Mouse (Mus musculus) gastrocnemius, postnatal 25 days (tissue): ENCODE data around the gene Tmem144. TPM values are rescaled to one million over a fixed set of nuclear protein-coding genes. Genes with fewer than 3 reads are reported as not detected.
"Not testable (repeated sequence)": the region's sequence is repeated elsewhere in the genome, so short reads cannot be mapped to it uniquely, and the experiment has no call there.

Source experiments
- DNase-seq: peaks from one replicate; pipeline ENCODE4 v3.0.0; 2022
- total RNA-seq, 2 experiments: library from RNA; stranded (reverse); gene quantifications; 1 replicate in 1 of 2; 2 replicates in 1 of 2; pipeline ENCODE4 v1.2.3; 2021

Tmem144 gene
- total RNA-seq, 2 experiments from 2014 or later: 1.3 to 3.4 TPM

DNA sequence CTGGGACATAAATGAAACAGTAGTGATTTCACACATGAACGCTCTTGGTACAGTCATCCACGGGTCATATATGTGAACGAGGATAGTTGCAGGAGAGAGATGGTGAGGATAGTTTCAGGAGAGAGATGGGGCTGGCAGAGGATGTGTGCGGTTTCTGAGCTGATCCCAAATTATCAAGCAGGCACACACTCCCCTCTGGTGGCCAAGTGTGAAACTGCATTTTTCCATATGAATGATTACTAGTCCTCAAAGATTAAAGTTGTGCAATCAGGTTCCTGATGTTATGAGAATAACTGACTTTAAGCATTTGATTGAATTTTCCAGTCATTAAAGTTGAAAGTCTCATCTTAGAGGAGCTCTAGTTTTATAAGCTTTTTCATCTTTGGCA lies 43.4 kb downstream of the Tmem144 start:
- DNase-seq: no peak

DNA sequence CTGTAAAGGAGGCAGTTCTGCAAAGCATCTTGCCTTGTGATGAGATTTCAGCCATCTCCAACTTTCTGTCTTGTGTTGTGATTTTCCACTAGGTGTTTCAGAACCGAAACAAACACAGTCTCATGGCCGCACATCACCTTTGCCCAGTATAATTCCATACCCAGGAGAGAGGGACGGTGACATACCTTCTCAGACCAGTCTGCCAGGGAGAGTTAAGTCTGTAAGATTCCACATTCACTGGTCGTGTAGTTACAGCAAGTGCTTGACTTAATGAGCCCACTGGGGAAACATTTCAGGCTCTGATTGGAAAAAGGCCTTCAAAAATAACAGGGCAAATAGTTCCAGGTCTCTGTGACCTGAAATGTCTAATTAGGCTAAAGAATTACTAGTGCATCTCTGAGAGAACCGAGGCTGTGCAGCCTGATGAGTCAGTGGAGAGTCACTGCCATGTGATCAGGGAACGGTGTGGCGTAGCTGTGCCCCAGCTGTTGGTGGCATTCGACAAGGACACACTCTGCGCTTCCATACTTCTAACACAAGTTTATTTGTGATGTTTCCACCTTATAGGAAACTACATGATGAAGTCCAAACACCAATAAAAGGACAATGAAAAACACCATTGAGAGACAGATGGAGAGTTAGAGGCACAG lies 43.9 kb downstream of the Tmem144 start:
- no peak for DNase-seq

DNA sequence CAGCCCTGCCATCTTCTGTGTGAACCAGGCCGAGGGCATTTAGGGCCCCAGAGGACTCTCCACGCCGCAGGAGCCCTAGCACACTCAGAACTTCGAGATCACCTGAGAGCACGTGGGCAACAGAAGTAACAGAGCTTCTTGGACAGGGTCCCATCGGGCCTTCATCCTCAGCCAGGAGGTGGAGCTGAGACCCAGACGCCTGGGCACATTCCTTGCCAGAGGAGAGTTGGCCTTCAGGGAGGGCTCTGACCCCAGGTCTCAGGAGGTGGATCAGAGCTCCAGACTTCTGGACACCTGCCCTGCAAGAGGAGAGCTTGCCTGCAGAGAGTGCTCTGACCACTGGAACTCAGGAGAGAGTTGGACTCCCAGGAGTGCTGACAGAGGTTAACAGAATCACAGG lies 51.8 kb downstream of the Tmem144 start:
- not testable (repeated sequence) for DNase-seq

DNA sequence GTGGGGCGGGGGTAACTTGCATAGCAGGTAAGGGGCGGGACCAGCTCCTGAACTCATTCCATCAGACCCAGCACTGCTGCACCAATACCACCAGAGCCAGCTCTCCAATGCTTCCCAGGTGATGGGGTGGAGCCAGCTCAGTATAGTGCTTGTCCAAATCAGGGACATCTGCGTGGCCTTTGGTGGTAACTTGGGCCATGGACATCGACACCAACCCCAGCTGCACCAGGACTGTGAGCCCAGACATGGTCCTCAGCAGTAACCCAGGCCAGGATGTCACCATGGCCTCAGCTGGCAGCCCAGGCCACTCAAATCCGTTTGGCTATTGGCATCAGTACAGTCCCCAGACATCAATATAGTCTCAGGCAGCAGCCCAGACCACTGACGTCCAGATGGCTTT lies 60.3 kb downstream of the Tmem144 start:
- DNase-seq: peak; percentile 70

DNA sequence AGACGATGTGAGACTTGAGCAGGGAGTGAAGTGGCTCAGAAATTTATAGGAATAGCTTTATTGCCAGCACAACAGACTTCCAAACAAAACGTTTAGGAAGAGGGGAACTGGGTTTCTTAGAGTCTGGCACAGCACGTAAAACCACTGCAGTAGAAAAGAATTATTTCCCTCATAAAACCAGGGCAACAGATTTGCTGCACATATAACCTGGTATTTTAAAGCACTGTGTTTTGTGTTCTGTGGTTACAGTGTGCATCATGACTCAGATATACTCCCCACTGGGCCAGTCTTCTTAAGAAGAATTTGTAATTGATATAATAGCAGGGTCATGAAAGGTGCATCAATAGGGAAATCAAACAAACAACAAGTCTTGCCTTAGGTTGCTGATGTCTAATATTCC lies 62.2 kb downstream of the Tmem144 start:
- DNase-seq: no peak

DNA sequence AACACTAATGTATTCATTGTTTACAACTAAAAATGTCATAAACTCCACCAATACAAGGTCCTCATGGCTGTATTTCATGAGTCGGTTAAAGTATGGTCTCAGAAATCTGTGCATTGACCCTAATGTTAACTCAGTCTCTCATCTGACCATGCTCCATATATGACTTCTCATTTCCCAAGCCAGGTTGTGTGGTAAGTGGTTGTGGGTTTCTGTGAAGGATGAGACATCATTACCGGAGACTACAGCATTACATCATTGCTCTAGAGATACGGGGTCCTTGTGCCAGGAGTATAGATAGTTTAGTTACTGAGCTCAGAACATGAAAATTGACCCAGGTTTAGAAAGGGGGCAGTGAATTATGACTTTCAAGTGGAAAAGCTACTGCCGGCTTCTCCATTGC lies 63.0 kb downstream of the Tmem144 start:
- DNase-seq: no peak

DNA sequence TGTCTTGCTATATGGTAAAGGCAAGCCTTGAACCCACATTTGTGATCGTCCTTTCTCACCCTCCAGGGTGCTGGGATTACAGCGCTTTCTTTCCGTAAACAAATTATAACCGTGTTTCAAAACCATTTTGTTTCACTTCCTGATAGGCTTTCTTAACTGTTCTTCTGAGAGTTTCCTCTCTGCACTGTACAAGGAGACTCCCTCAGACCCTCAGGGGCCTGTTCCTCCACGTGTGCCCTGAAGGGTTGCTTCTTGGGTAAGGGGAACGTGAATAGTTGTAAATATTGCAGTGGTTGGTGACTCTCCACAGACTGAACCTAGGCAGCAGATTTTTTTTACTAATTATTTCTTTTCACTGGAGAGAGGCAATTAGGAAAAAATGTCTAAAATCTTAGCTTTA lies 63.6 kb downstream of the Tmem144 start:
- DNase-seq: no peak

DNA sequence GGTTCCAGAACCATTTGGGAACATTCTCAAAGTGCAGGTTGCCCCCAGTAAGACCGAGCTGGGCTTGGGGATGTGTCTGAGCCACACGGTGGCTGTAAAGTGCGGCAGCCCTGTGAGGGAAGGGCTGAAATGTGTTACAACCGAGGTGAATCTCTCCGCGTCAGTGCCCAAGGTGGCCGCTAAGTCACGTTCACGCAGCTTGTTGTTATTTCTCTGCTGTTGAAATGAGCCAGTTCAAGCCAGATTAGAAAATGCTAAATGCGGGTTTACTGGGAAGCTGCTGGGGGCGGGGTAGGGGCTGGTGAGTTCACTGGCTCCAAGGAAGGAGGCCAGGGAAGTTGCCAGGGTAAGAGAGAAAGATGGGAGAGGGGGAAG lies 68.2 kb downstream of the Tmem144 start:
- DNase-seq: no peak

DNA sequence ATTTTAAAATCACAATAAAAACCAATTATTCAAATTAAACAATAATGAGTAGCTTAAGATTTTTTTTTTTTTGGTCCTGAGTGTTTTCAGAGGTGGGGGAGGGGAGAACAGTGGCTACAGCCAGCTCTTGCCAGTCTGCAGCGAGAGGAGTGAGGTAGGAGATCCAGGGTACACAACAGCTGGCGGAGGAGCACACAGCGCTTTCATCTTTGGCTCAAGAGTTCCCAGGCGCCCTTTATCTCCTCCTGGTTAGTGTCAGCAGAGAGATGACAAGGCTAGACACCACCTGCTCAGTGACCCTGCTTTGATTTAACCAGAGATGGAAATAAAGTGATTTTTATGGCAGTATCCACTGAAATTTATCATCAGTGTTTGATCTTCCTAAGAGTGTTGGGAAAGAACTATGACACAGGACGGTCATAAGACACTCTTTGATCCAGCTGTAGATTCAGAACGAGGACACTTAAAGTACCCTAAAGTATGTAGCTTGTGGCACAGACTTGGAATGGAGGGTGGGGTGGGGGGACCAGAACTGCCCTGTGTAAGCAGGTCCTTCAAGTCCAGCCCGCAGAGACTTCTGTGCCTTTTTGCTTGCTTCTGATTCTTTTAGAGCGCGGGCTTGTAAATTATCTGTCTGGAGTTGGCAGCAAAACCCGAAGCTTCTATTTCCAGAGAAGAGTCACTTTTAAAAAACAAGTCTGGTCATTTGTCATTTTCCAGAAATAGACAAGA lies 68.8 kb downstream of the Tmem144 start:
- peak; percentile 22 for DNase-seq

DNA sequence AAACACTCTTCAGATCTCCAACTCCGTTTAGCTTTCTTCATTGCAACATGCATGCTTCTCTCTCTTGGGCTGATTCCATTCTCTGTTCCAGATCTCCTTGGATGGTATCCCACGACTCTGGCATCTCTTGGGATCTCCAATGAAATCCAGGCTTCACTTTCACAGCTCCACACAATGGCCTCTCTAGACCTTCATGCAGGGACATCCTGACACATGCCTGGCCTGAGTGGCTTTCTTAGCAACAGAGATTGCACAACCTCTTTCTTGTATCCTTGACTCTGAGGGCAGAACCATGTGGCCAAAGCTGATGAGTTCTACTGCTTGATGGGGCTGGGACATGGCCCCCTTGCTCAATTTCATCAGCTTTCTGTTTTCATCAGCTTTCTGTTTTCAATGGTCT lies 79.9 kb downstream of the Tmem144 start:
- peak; percentile 34 for DNase-seq

Other genes starting within 250 kb of the Tmem144 start
- gene 4930579G24Rik, start 223.7 kb downstream of the Tmem144 start, total RNA-seq: 1 to 10 TPM; 1.2 to 1.4 TPM
- gene Etfdh, start 223.3 kb downstream of the Tmem144 start, total RNA-seq: 100 to 1,000 TPM; 106 to 115 TPM
- gene Rxfp1, start 114.9 kb downstream of the Tmem144 start, total RNA-seq: not detected
- gene Fam198b, start 31.8 kb upstream of the Tmem144 start, total RNA-seq: 10 to 100 TPM; 10.2 to 13.3 TPM